Mouse (Mus musculus) limb, embryonic 15.5 days (tissue): Measurements from ENCODE around the gene Cryaa. TPM values are rescaled to one million over a fixed set of nuclear protein-coding genes. Genes with fewer than 3 reads are reported as not detected.
"Not testable (repeated sequence)": the region's sequence is repeated elsewhere in the genome, so short reads cannot be mapped to it uniquely, and the experiment has no call there.

Experiments used
- ATAC-seq: fragments of 200-750 bp; cut with Nextera tagmentation; 2 replicates; pipeline ENCODE4 v1.8.0; 2017; ENCODE audit warnings: low read depth, moderate TSS enrichment; ENCODE audit not compliant: insufficient number of reproducible peaks, low FRiP score, low TSS enrichment
- H3K27ac ChIP-seq: fragments of 300-500 bp; sonication (generic); 2 replicates; pipeline ENCODE4 v1.5.1; 2015; ENCODE audit warnings: moderate library complexity, mild to moderate bottlenecking, inconsistent platforms
- H3K27me3 ChIP-seq: fragments of 300-500 bp; sonication (generic); 2 replicates; pipeline ENCODE4 v1.6.1; 2015; ENCODE audit warnings: inconsistent platforms
- H3K36me3 ChIP-seq: fragments of 300-500 bp; sonication (generic); 2 replicates; pipeline ENCODE4 v1.6.1; 2015; ENCODE audit warnings: inconsistent platforms
- H3K4me1 ChIP-seq: fragments of 300-500 bp; sonication (generic); 2 replicates; pipeline ENCODE4 v1.6.1; 2015; ENCODE audit warnings: inconsistent platforms
- H3K4me2 ChIP-seq: fragments of 300-500 bp; sonication (generic); 2 replicates; pipeline ENCODE4 v1.6.1; 2015; ENCODE audit warnings: mild to moderate bottlenecking, inconsistent platforms
- H3K4me3 ChIP-seq: fragments of 300-500 bp; sonication (generic); 2 replicates; pipeline ENCODE4 v1.5.1; 2015; ENCODE audit warnings: mild to moderate bottlenecking, inconsistent platforms
- H3K9ac ChIP-seq: fragments of 300-500 bp; sonication (generic); 2 replicates; pipeline ENCODE4 v1.6.1; 2015; ENCODE audit warnings: inconsistent platforms
- H3K9me3 ChIP-seq: fragments of 300-500 bp; sonication (generic); 2 replicates; pipeline ENCODE4 v1.6.1; 2016; ENCODE audit warnings: inconsistent platforms
- WGBS: fragments of 180-500 bp; shearing (Covaris S2); methylation state at CpG from one replicate; pipeline ENCODE4 v1.1.7; 2015; 5-methylcytosine and 5-hydroxymethylcytosine counted together
- polyA plus RNA-seq: library from polyadenylated mRNA; unstranded; fragments of >200 nt; fragmentation: Nextera tagmentation; extraction: Ambion mirVana; gene quantifications from 2 replicates; pipeline ENCODE4 v1.2.1, GENCODE M21; 2015

Gene Cryaa
- polyA plus RNA-seq, 1 experiment from 2014 or later: 0.77 TPM

- H3K4me1 ChIP-seq: peaks cover 19% of the 10 kb centered on the region
- ATAC-seq: peak; percentile 26; the same call in 1 of the 2 replicates
- no peaks in the 10 kb centered on the region for H3K27me3 ChIP-seq
- WGBS: 3% methylated on average over 20 of the region's 20 CpGs
- H3K36me3 ChIP-seq: no peaks in the 10 kb centered on the region
- no peak overlapping the region for H3K9ac ChIP-seq
- no peaks in the 10 kb centered on the region for H3K9me3 ChIP-seq
- peak overlapping the region; percentile 41 for H3K4me2 ChIP-seq
- H3K27ac ChIP-seq: peak overlapping the region; percentile 7
- H3K4me3 ChIP-seq: peak overlapping the region; percentile 10; the same call in 1 of the 2 replicates
Observed at GRCm38 (mm10) chr17:31693330-31694022, 15.9 kb downstream of the Cryaa start.

GRCm38 (mm10) chr17:31694023-31694376 is 16.4 kb downstream of the Cryaa start:
- no peak for ATAC-seq
- no peaks in the 10 kb centered on the region for H3K9me3 ChIP-seq
- 0 out of 2 replicates have a peak overlapping the region, but pooled peaks have one; percentile 41 for H3K4me2 ChIP-seq
- no peak overlapping the region for H3K4me3 ChIP-seq
- no peaks in the 10 kb centered on the region for H3K36me3 ChIP-seq
- peaks cover 19% of the 10 kb centered on the region for H3K4me1 ChIP-seq
- no peaks in the 10 kb centered on the region for H3K27me3 ChIP-seq
- 68% methylated on average over 7 of the region's 7 CpGs for WGBS
- no peak overlapping the region for H3K9ac ChIP-seq
- no peak overlapping the region; the same call in 1 of the 2 replicates for H3K27ac ChIP-seq

DNA sequence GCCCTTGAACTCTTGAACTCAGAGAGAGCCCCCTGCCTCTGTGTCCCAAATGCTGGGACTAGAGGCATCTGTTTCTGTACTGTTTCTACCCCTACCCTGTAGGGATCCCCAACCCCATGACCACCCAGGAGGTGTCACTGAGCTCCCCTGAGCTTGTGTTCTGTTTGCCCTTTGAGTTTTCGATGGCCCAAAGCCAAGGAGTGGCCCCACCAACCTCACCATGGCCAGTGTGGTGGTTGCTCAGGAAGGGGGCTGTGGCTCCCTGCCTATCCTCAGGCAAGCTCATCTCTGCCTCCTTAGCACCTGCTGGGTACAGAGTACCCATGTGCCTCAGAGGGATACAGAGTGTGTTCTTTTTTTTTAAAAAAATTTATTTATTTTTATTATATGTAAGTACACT is 17.3 kb downstream of the Cryaa start:
- H3K9me3 ChIP-seq: no peaks in the 10 kb centered on the region
- H3K27me3 ChIP-seq: no peaks in the 10 kb centered on the region
- peaks cover 19% of the 10 kb centered on the region for H3K4me1 ChIP-seq
- no peak overlapping the region for H3K4me2 ChIP-seq
- WGBS: 81% methylated on average over 1 of the region's 1 CpGs
- ATAC-seq: no peak
- H3K36me3 ChIP-seq: no peaks in the 10 kb centered on the region
- H3K4me3 ChIP-seq: no peak overlapping the region
- no peak overlapping the region for H3K27ac ChIP-seq
- no peak overlapping the region for H3K9ac ChIP-seq

DNA sequence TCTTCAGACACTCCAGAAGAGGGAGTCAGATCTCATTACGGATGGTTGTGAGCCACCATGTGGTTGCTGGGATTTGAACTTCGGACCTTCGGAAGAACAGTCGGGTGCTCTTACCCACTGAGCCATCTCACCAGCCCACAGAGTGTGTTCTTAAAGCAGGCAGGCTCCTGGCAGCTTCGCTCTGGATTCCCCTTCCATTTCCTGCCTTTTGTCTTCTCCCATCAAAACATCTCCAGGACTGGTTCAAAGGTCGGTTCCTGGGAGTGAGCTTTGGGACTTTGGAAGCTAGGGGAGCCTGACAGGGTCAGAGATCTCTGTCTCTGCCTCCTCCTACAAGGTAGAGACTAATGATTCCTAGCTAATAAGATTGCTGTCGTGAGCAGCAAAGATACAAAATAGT is 17.7 kb downstream of the Cryaa start:
- H3K4me1 ChIP-seq: peaks cover 19% of the 10 kb centered on the region
- not testable (repeated sequence) for H3K9me3 ChIP-seq, H3K27ac ChIP-seq, H3K4me3 ChIP-seq, H3K27me3 ChIP-seq, ATAC-seq, H3K4me2 ChIP-seq, H3K36me3 ChIP-seq, H3K9ac ChIP-seq
- 88% methylated on average over 7 of the region's 7 CpGs for WGBS

DNA sequence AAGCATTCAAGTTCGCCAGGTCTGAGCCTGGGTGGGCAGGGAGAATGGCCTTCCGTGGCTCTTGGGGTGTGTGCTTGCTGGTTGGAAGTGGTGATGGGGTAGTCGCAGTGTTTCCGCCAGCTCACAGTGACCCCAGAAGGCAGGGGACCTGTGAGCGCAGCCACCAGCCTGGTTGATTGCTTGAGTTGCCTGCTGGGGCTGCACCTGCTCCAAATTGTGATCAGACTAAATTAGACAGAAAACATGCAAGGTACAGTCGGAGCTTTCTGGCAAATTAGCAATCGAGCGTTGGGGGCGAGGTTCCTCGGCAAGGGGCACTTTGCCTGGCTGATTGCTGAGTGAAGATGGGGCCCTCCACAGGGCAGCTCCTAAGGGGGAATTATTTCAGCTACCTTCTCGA is 20.7 kb downstream of the Cryaa start:
- H3K27ac ChIP-seq: no peak overlapping the region
- H3K36me3 ChIP-seq: no peaks in the 10 kb centered on the region
- peaks cover 11% of the 10 kb centered on the region for H3K4me1 ChIP-seq
- no peaks in the 10 kb centered on the region for H3K9me3 ChIP-seq
- H3K27me3 ChIP-seq: no peaks in the 10 kb centered on the region
- ATAC-seq: no peak
- no peak overlapping the region for H3K4me3 ChIP-seq
- no peak overlapping the region for H3K4me2 ChIP-seq
- no peak overlapping the region for H3K9ac ChIP-seq
- WGBS: 61% methylated on average over 11 of the region's 11 CpGs

DNA sequence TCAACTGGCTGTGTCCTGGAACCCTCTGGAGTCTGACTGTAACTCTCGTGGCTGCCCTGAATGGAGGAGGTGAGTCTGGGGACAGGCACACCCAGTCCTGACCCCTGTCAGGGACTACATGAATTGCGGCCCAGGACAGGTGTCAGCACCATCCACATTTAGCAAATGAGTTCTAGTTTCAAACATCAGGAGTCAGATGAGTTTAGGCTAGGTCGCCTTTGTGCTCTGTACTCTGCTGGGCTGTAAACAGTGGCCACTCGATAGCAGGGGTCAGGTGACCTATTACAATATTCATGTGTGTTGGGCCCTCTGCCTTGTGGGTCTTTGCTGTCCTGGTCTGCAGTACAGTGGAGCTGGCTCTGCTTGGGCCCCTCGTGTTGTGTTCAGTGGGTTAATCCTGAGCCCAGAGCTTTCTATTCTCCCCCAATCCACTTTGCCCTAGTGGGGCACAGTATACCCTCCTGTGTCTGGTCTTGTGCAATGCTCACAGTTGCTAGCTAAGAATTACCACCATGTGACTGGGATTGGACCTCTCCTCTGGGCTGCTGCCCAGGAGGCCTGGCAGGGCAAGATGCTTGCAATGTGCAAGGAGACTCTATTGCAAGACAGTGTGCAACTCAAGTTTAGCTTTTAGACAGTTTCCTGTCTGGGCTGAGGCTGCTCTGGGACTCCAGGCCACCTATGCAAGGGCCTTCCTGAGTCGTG is 25.8 kb downstream of the Cryaa start:
- WGBS: 59% methylated on average over 6 of the region's 6 CpGs
- peak; percentile 44; the same call in 1 of the 2 replicates for ATAC-seq
- H3K27ac ChIP-seq: no peak overlapping the region

DNA sequence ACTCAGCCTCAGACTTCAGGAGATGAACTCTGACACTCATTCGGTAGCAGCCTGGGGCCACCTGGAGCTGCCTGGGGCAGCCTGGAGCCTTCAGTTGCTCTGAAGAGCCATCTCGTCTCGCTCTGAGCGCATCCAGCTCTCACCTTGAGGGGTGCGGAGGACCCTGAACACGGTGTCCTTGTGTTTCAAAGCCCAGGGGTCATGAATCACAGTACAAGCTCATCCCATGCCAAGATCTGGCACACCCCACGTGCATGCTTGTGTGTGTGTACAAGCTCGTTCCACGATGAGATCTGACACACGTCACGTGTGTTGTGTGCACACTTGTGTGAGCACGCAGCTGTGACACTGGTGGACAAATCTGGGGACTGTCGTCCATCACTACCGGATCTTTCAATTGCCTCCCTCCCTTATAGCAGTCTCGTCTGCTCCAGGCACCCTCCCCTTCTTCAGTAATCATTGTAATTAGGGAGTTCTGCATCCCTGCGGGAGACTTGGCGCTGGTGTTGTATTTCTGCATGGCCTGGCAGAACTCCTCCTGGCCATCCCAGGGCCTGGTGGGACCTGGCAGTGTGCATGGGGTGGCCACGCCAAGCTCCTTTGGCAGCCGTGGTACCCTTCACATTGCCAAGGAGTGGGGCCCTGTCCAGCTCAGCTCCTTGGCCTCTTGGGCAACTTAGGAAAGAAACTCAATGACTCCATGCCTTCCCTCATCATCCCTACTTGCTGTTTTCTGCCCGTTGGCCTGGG is 27.8 kb downstream of the Cryaa start:
- H3K9me3 ChIP-seq: no peaks in the 10 kb centered on the region
- H3K4me2 ChIP-seq: no peak overlapping the region
- no peak for ATAC-seq
- 0 out of 2 replicates have a peak, but pooled peaks cover 3% of the 10 kb centered on the region for H3K4me1 ChIP-seq
- no peaks in the 10 kb centered on the region for H3K27me3 ChIP-seq
- 66% methylated on average over 20 of the region's 20 CpGs for WGBS
- H3K4me3 ChIP-seq: no peak overlapping the region
- no peak overlapping the region for H3K27ac ChIP-seq
- no peak overlapping the region for H3K9ac ChIP-seq
- no peaks in the 10 kb centered on the region for H3K36me3 ChIP-seq

More for the DNA sequence above, 25.8 kb downstream of the Cryaa start:
- Histone ChIP-seq H3K4me1 (0 out of 2 replicates have a peak, but pooled peaks cover 3% of the 10 kb centered on the region), H3K9me3 (no peaks in the 10 kb centered on the region), H3K27me3 (no peaks in the 10 kb centered on the region), H3K4me3 (no peak overlapping the region), H3K9ac (no peak overlapping the region), H3K36me3 (no peaks in the 10 kb centered on the region), H3K4me2 (no peak overlapping the region)

- Histone ChIP-seq H3K9ac (no peak overlapping the region), H3K27ac (no peak overlapping the region), H3K4me2 (no peak overlapping the region), H3K4me1 (0 out of 2 replicates have a peak, but pooled peaks cover 3% of the 10 kb centered on the region), H3K9me3 (no peaks in the 10 kb centered on the region), H3K27me3 (no peaks in the 10 kb centered on the region), H3K36me3 (no peaks in the 10 kb centered on the region), H3K4me3 (no peak overlapping the region)
- no peak for ATAC-seq
- WGBS: 49% methylated on average over 7 of the region's 7 CpGs
Observed at GRCm38 (mm10) chr17:31709121-31709741, 31.6 kb downstream of the Cryaa start.

- Histone ChIP-seq H3K4me2 (no peak overlapping the region), H3K4me1 (0 out of 2 replicates have a peak, but pooled peaks cover 3% of the 10 kb centered on the region), H3K27ac (no peak overlapping the region), H3K9me3 (no peaks in the 10 kb centered on the region), H3K9ac (no peak overlapping the region), H3K4me3 (no peak overlapping the region), H3K27me3 (no peaks in the 10 kb centered on the region), H3K36me3 (no peaks in the 10 kb centered on the region)
- no peak for ATAC-seq
- 60% methylated on average over 8 of the region's 8 CpGs for WGBS
Observed at GRCm38 (mm10) chr17:31710455-31710854, 32.8 kb downstream of the Cryaa start.

- Histone ChIP-seq H3K9ac (no peak overlapping the region), H3K9me3 (no peaks in the 10 kb centered on the region), H3K4me3 (no peak overlapping the region), H3K27ac (no peak overlapping the region), H3K4me1 (no peaks in the 10 kb centered on the region), H3K36me3 (no peaks in the 10 kb centered on the region), H3K27me3 (no peaks in the 10 kb centered on the region), H3K4me2 (no peak overlapping the region)
- no peak for ATAC-seq
- WGBS: 74% methylated on average over 9 of the region's 9 CpGs
Observed at GRCm38 (mm10) chr17:31713709-31714108, 36.1 kb downstream of the Cryaa start.

DNA sequence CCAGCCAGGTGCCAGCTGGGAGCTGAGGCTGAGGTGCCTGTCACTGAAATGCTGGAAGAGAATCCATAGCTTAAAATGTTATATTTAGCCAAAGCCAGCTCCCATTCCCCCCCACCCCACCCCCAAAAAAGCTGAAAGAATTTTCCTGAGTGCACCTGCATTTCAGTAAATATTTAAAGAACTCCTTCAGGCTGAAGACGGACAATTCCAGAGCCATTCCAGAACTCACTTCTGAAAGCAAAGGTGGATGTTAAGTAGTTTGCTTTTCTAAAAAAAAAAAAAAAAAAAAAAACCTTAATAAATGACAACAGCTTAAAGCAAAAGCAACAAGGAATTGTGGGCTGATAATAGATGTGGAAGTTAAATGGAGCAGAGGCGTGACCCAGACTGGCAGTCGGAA is 36.5 kb downstream of the Cryaa start:
- Histone ChIP-seq H3K36me3 (no peaks in the 10 kb centered on the region), H3K27ac (no peak overlapping the region), H3K9ac (no peak overlapping the region), H3K27me3 (no peaks in the 10 kb centered on the region), H3K4me3 (no peak overlapping the region), H3K4me1 (no peaks in the 10 kb centered on the region), H3K4me2 (no peak overlapping the region), H3K9me3 (no peaks in the 10 kb centered on the region)
- ATAC-seq: no peak
- WGBS: 67% methylated on average over 3 of the region's 3 CpGs
